Comparison of ENCODE assay signal across 8 mouse cellular contexts in the genomic region with DNA sequence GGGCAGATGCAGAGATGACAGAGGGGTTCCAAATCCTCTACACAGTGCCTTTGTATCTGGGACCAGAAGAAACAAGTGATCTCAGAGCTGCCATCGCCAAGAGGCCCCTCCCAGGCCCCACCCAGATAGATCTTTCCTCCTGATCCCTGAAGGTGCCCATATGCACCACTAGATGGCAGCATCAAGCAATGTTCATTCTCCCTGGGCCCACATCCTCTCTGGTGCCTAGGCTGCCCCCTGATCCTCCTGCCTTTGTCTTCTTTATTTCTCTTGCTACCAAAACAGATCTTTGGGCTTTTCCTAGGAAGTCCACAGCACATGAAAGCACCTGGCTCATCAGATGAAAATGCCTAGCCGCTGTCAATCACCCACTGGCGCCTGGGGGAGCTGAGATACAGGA. TPM values are rescaled to one million over a fixed set of nuclear protein-coding genes. Genes with fewer than 3 reads are reported as not detected.
DNase-seq lines count a peak whose midpoint lies in the region; ATAC-seq and TF ChIP-seq lines count a peak whose summit lies in the region.

No protein-coding gene starts in this region.

- H3K9ac ChIP-seq in embryonic facial prominence, embryonic 14.5 days (ENCODE audit: low read depth, low read length) = no peak overlapping the region; the same call in 1 of the 2 replicates
- H3K9ac ChIP-seq in heart, embryonic 11.5 days (ENCODE audit: low read depth, low read length) = no peak overlapping the region
- H3K9ac ChIP-seq in kidney, embryonic 14.5 days (ENCODE audit: low read depth, low read length) = no peak overlapping the region
- no peak overlapping the region for H3K9ac ChIP-seq in limb, embryonic 15.5 days
- H3K9ac ChIP-seq in midbrain, embryonic 16.5 days (ENCODE audit: low read depth, low read length) = no peak overlapping the region

- no peak for TF ChIP-seq POLR2A in bone marrow, adult 2 months (IDR thresholded peaks at IDR 0.05; ENCODE audit: borderline replicate concordance, control insufficient read depth, low read depth, low read length)

- H3K36me3 ChIP-seq in embryonic facial prominence, embryonic 14.5 days (ENCODE audit: control insufficient read depth, insufficient read depth, low read length) = no peaks in the 10 kb centered on the region
- H3K36me3 ChIP-seq in heart, embryonic 11.5 days (ENCODE audit: control insufficient read depth, insufficient read depth, low read length) = no peaks in the 10 kb centered on the region
- H3K36me3 ChIP-seq in kidney, embryonic 14.5 days (ENCODE audit: control insufficient read depth, insufficient read depth, low read length) = no peaks in the 10 kb centered on the region
- H3K36me3 ChIP-seq in limb, embryonic 15.5 days = no peaks in the 10 kb centered on the region
- H3K36me3 ChIP-seq in midbrain, embryonic 16.5 days (ENCODE audit: control insufficient read depth, insufficient read depth, low read length) = no peaks in the 10 kb centered on the region

- TF ChIP-seq CTCF in bone marrow, adult 2 months (IDR thresholded peaks at IDR 0.05; ENCODE audit: control insufficient read depth, insufficient read depth, low read length) = peak; percentile 93

- WGBS in bone marrow, adult 2 months = 38% methylated on average over 3 of the region's 3 CpGs
- 16% methylated on average over 3 of the region's 3 CpGs for WGBS in embryonic facial prominence, embryonic 14.5 days
- WGBS in heart, embryonic 11.5 days (ENCODE audit: insufficient replicate concordance) = 34% methylated on average over 3 of the region's 3 CpGs
- WGBS in kidney, embryonic 14.5 days = 36% methylated on average over 3 of the region's 3 CpGs
- WGBS in limb, embryonic 15.5 days = 21% methylated on average over 3 of the region's 3 CpGs
- WGBS in midbrain, embryonic 16.5 days = 16% methylated on average over 3 of the region's 3 CpGs

- peak; percentile 89 for DNase-seq in CD4-positive, CD25-positive, alpha-beta regulatory T cell, adult 2 months (ENCODE audit: low read depth, low spot score)
- DNase-seq in embryonic facial prominence, embryonic 14.5 days (ENCODE audit: low spot score) = peak; percentile 90
- peak; percentile 38 to 47 for DNase-seq in spleen, postnatal 36 days (ENCODE audit: low spot score in 2 of 2)

- peak overlapping the region; percentile 27; the same call in 1 of the 2 replicates for H3K4me2 ChIP-seq in embryonic facial prominence, embryonic 14.5 days (ENCODE audit: low read depth, low read length)
- 0 out of 2 replicates have a peak overlapping the region, but pooled peaks have one; percentile 2 for H3K4me2 ChIP-seq in heart, embryonic 11.5 days
- H3K4me2 ChIP-seq in kidney, embryonic 14.5 days (replicated peaks; ENCODE audit: low read depth, low read length) = no peak overlapping the region
- H3K4me2 ChIP-seq in limb, embryonic 15.5 days = peak overlapping the region; percentile 32; the same call in 1 of the 2 replicates
- no peak overlapping the region for H3K4me2 ChIP-seq in midbrain, embryonic 16.5 days (ENCODE audit: low read length)

- no peaks in the 10 kb centered on the region for H3K27me3 ChIP-seq in embryonic facial prominence, embryonic 14.5 days (replicated peaks; ENCODE audit: control insufficient read depth, insufficient read depth, low read length)
- H3K27me3 ChIP-seq in heart, embryonic 11.5 days (ENCODE audit: control insufficient read depth, insufficient read depth, low read length) = no peaks in the 10 kb centered on the region
- H3K27me3 ChIP-seq in kidney, embryonic 14.5 days (ENCODE audit: control insufficient read depth, insufficient read depth, low read length) = no peaks in the 10 kb centered on the region
- no peaks in the 10 kb centered on the region for H3K27me3 ChIP-seq in limb, embryonic 15.5 days
- no peaks in the 10 kb centered on the region for H3K27me3 ChIP-seq in midbrain, embryonic 16.5 days (ENCODE audit: control insufficient read depth, insufficient read depth, low read depth, low read length)

- ATAC-seq in embryonic facial prominence, embryonic 14.5 days (ENCODE audit: low read depth) = peak; percentile 93
- ATAC-seq in heart, embryonic 11.5 days (replicated peaks; ENCODE audit: insufficient number of reproducible peaks, low FRiP score, low TSS enrichment) = 0 out of 2 replicates have a peak, but pooled peaks have one; percentile 33
- ATAC-seq in kidney, embryonic 14.5 days (ENCODE audit: low FRiP score, low TSS enrichment) = peak; percentile 89
- ATAC-seq in limb, embryonic 15.5 days (ENCODE audit: insufficient number of reproducible peaks, low FRiP score, low TSS enrichment, low read depth) = peak; percentile 74
- peak; percentile 87 for ATAC-seq in midbrain, embryonic 16.5 days

- no peaks in the 10 kb centered on the region for H3K4me1 ChIP-seq in bone marrow, adult 2 months (ENCODE audit: control insufficient read depth, insufficient read depth, low read length)
- no peaks in the 10 kb centered on the region for H3K4me1 ChIP-seq in embryonic facial prominence, embryonic 14.5 days (ENCODE audit: control insufficient read depth, insufficient read depth, low read length)
- H3K4me1 ChIP-seq in heart, embryonic 11.5 days (ENCODE audit: control insufficient read depth, insufficient read depth, low read length) = peaks cover 13% of the 10 kb centered on the region
- H3K4me1 ChIP-seq in kidney, embryonic 14.5 days (ENCODE audit: control insufficient read depth, insufficient read depth, low read length) = no peaks in the 10 kb centered on the region
- H3K4me1 ChIP-seq in limb, embryonic 15.5 days = peaks cover 22% of the 10 kb centered on the region
- H3K4me1 ChIP-seq in midbrain, embryonic 16.5 days (ENCODE audit: control insufficient read depth, insufficient read depth, low read length) = peaks cover 4% of the 10 kb centered on the region; the same call in 1 of the 2 replicates

- H3K27ac ChIP-seq in bone marrow, adult 2 months (ENCODE audit: control insufficient read depth, insufficient read depth, low read depth, low read length, poor library complexity) = no peak overlapping the region
- peak overlapping the region; percentile 42; the same call in 1 of the 2 replicates for H3K27ac ChIP-seq in embryonic facial prominence, embryonic 14.5 days (replicated peaks; ENCODE audit: low read depth, low read length)
- no peak overlapping the region for H3K27ac ChIP-seq in heart, embryonic 11.5 days (ENCODE audit: low read depth, low read length)
- no peak overlapping the region for H3K27ac ChIP-seq in kidney, embryonic 14.5 days (ENCODE audit: low read depth, low read length)
- 0 out of 2 replicates have a peak overlapping the region, but pooled peaks have one; percentile 14 for H3K27ac ChIP-seq in limb, embryonic 15.5 days
- peak overlapping the region; percentile 74 for H3K27ac ChIP-seq in midbrain, embryonic 16.5 days (ENCODE audit: low read length)

- no peaks in the 10 kb centered on the region for H3K9me3 ChIP-seq in embryonic facial prominence, embryonic 14.5 days (ENCODE audit: control insufficient read depth, low read length)
- H3K9me3 ChIP-seq in heart, embryonic 11.5 days (replicated peaks; ENCODE audit: control insufficient read depth, low read length) = no peaks in the 10 kb centered on the region
- no peaks in the 10 kb centered on the region for H3K9me3 ChIP-seq in kidney, embryonic 14.5 days (ENCODE audit: control insufficient read depth, low read length)
- H3K9me3 ChIP-seq in limb, embryonic 15.5 days = no peaks in the 10 kb centered on the region
- H3K9me3 ChIP-seq in midbrain, embryonic 16.5 days (replicated peaks; ENCODE audit: control insufficient read depth, low read length, poor library complexity, severe bottlenecking) = no peaks in the 10 kb centered on the region

- no peak overlapping the region for H3K4me3 ChIP-seq in bone marrow, adult 2 months (replicated peaks; ENCODE audit: control insufficient read depth, low read depth, low read length)
- no peak overlapping the region for H3K4me3 ChIP-seq in embryonic facial prominence, embryonic 14.5 days (ENCODE audit: low read depth, low read length)
- H3K4me3 ChIP-seq in heart, embryonic 11.5 days (ENCODE audit: low read depth, low read length) = no peak overlapping the region
- no peak overlapping the region for H3K4me3 ChIP-seq in kidney, embryonic 14.5 days (ENCODE audit: low read length)
- H3K4me3 ChIP-seq in limb, embryonic 15.5 days = no peak overlapping the region
- H3K4me3 ChIP-seq in midbrain, embryonic 16.5 days (ENCODE audit: low read depth, low read length) = no peak overlapping the region

RNA-seq across cellular contexts. Expression of a gene that starts 9.7 kb away (rescaled TPM):
- 0.42 TPM in 1 of 2 replicates, not detected in the other for polyA plus RNA-seq in bone marrow, adult 2 months (2011; ENCODE audit: insufficient read depth, insufficient read length, low replicate concordance, missing spikeins)
- polyA plus RNA-seq in embryonic facial prominence, embryonic 14.5 days (2014; fragmentation: Nextera tagmentation; extraction: Ambion mirVana) = 5.9 and 7.8 TPM in 2 replicates
- 1.1 and 1.8 TPM in 2 replicates for polyA plus RNA-seq in heart, embryonic 11.5 days (2014; fragmentation: Nextera tagmentation; extraction: Ambion mirVana)
- 0.79 and 1.2 TPM in 2 replicates for polyA plus RNA-seq in kidney, embryonic 14.5 days (2014; fragmentation: Nextera tagmentation; extraction: Ambion mirVana)
- 12.9 and 13.5 TPM in 2 replicates for polyA plus RNA-seq in limb, embryonic 15.5 days (2015; fragmentation: Nextera tagmentation; extraction: Ambion mirVana)
- 4.1 and 5.0 TPM in 2 replicates for polyA plus RNA-seq in midbrain, embryonic 16.5 days (2015; fragmentation: Nextera tagmentation; extraction: Ambion mirVana)

RNA-seq across cellular contexts. Expression of a gene that starts 24.8 kb away (rescaled TPM):
- 3.3 and 6.4 TPM in 2 replicates for polyA plus RNA-seq in bone marrow, adult 2 months (2011; ENCODE audit: insufficient read depth, insufficient read length, low replicate concordance, missing spikeins)
- polyA plus RNA-seq in embryonic facial prominence, embryonic 14.5 days (2014; fragmentation: Nextera tagmentation; extraction: Ambion mirVana) = 33.8 and 40.3 TPM in 2 replicates
- 27.3 and 29.7 TPM in 2 replicates for polyA plus RNA-seq in heart, embryonic 11.5 days (2014; fragmentation: Nextera tagmentation; extraction: Ambion mirVana)
- polyA plus RNA-seq in kidney, embryonic 14.5 days (2014; fragmentation: Nextera tagmentation; extraction: Ambion mirVana) = 27.2 and 36.6 TPM in 2 replicates
- 43.1 and 47.6 TPM in 2 replicates for polyA plus RNA-seq in limb, embryonic 15.5 days (2015; fragmentation: Nextera tagmentation; extraction: Ambion mirVana)
- polyA plus RNA-seq in midbrain, embryonic 16.5 days (2015; fragmentation: Nextera tagmentation; extraction: Ambion mirVana) = 28.1 and 28.6 TPM in 2 replicates

RNA-seq across cellular contexts. Expression of a gene that starts 45.6 kb away (rescaled TPM):
- polyA plus RNA-seq in bone marrow, adult 2 months (2011; ENCODE audit: insufficient read depth, insufficient read length, low replicate concordance, missing spikeins) = not detected in 2 replicates
- polyA plus RNA-seq in embryonic facial prominence, embryonic 14.5 days (2014; fragmentation: Nextera tagmentation; extraction: Ambion mirVana) = 0.38 TPM in 1 of 2 replicates, not detected in the other
- polyA plus RNA-seq in heart, embryonic 11.5 days (2014; fragmentation: Nextera tagmentation; extraction: Ambion mirVana) = not detected in 2 replicates
- polyA plus RNA-seq in kidney, embryonic 14.5 days (2014; fragmentation: Nextera tagmentation; extraction: Ambion mirVana) = 1.0 TPM in 1 of 2 replicates, not detected in the other
- 0.19 TPM in 1 of 2 replicates, not detected in the other for polyA plus RNA-seq in limb, embryonic 15.5 days (2015; fragmentation: Nextera tagmentation; extraction: Ambion mirVana)
- polyA plus RNA-seq in midbrain, embryonic 16.5 days (2015; fragmentation: Nextera tagmentation; extraction: Ambion mirVana) = 0.95 TPM in 1 of 2 replicates, not detected in the other

Comparison
In these comparisons a context has a peak if more than half of its experiments do, and no peak if none do; other contexts are left out.
1. H3K27ac ChIP-seq: peak in embryonic facial prominence, embryonic 14.5 days (single experiment), limb, embryonic 15.5 days (single experiment) and midbrain, embryonic 16.5 days (single experiment); none in bone marrow, adult 2 months (single experiment), heart, embryonic 11.5 days (single experiment) and kidney, embryonic 14.5 days (single experiment).
2. ATAC-seq: peak in every context shown above with its lines; median percentile 93 in embryonic facial prominence, embryonic 14.5 days; 89 in kidney, embryonic 14.5 days; 87 in midbrain, embryonic 16.5 days; 74 in limb, embryonic 15.5 days; 33 in heart, embryonic 11.5 days.
3. H3K4me2 ChIP-seq: peak in embryonic facial prominence, embryonic 14.5 days (single experiment), heart, embryonic 11.5 days (single experiment) and limb, embryonic 15.5 days (single experiment); none in kidney, embryonic 14.5 days (single experiment) and midbrain, embryonic 16.5 days (single experiment).
4. Peak in every context shown above with its lines, with median percentiles within 50 percentile points of each other: DNase-seq.